Mouse (Mus musculus) small intestine, adult 2 months (tissue): ENCODE measurements at regions not wholly inside any gene's neighbourhood (a gene's known extent, or its start where the extent isn't known, plus 50 kb on each side); places are given as distances from the start of the nearest gene placed in this dataset.

Source experiments
- CTCF ChIP-seq: fragments of 200-500 bp; IDR thresholded peaks from 2 replicates; pipeline ENCODE4 v1.5.1; 2012; ENCODE audit warnings: low read depth, mild to moderate bottlenecking, control low read depth, inconsistent platforms, low read length, moderate library complexity, mixed read lengths; ENCODE audit not compliant: insufficient replicate concordance, insufficient read length; ENCODE audit errors: extremely low read depth
- POLR2A ChIP-seq: fragments of 200-500 bp; IDR thresholded peaks from 2 replicates; pipeline ENCODE4 v1.6.1; 2012; ENCODE audit warnings: low read depth, mild to moderate bottlenecking, control low read depth, inconsistent platforms, low read length, moderate library complexity

DNA sequence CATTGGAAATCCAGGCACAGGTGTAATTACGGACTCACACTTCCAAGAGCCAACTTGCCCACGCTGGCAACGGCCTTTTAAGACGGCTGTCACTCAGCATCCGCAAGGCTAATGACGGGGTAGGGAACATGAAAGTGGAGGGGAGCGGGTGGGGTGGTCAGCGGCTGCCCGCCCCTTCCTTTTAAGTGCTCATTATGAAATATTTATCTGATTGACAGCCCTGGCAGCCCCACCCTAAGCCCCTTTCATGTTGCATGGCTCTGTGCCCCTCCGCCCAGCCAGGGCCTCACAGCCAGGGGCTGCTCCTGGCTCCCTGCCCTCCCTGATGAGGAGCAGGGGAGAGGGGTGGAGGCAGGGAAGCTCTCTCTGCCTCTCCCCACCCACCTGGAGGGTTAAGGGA, 150.9 kb downstream of the Bmp7 start:
- TF ChIP-seq POLR2A (no peak), CTCF (no peak)
